Mouse (Mus musculus) adrenal gland, postnatal 4 days (tissue): ENCODE measurements around the gene Gon7. TPM values are rescaled to one million over a fixed set of nuclear protein-coding genes. Genes with fewer than 3 reads are reported as not detected.
A peak's percentile ranks its signal among the peaks of the same experiment; 100 is the strongest.

Source experiments
- DNase-seq, 2 experiments: peaks; one replicate each; pipeline ENCODE4 v3.0.0; 2021 to 2022; ENCODE audit warnings: low spot score in 2 of 2, mixed read lengths in 2 of 2
- total RNA-seq, 2 experiments: library from RNA; stranded (reverse); gene quantifications; 2 replicates each; pipeline ENCODE4 v1.2.3; 2021

Gon7 gene
- total RNA-seq, 2 experiments from 2014 or later = 11.9 to 16.8 TPM

GRCm38 (mm10) chr12:102709896-102710295, 47.7 kb downstream of the Gon7 start:
- no peak for DNase-seq

- DNase-seq = no peak
Measured at GRCm38 (mm10) chr12:102708220-102708619, 49.4 kb downstream of the Gon7 start.

- no peak for DNase-seq
Measured at GRCm38 (mm10) chr12:102706833-102707463, 50.7 kb downstream of the Gon7 start.

GRCm38 (mm10) chr12:102705906-102706640, 51.5 kb downstream of the Gon7 start:
- DNase-seq = no peak

- DNase-seq = peak; percentile 70 to 81
Measured at GRCm38 (mm10) chr12:102705216-102705871, 52.3 kb downstream of the Gon7 start.

- peak in 1 of 2 experiments; percentile 28 for DNase-seq
Measured at GRCm38 (mm10) chr12:102704457-102705198, 53.0 kb downstream of the Gon7 start, which contains the start of gene Itpk1. Gene Itpk1 (minus strand): TSS chr12:102704930.

GRCm38 (mm10) chr12:102703921-102704408, 53.6 kb downstream of the Gon7 start:
- DNase-seq = no peak

- DNase-seq = no peak
Measured at GRCm38 (mm10) chr12:102703441-102703840, 54.2 kb downstream of the Gon7 start.

Other genes with a start within 250 kb of the Gon7 start
- gene Chga, start 202.8 kb downstream of the Gon7 start, total RNA-seq = 1,000 to 10,000 TPM; 1,913 to 1,920 TPM
- 10 to 100 TPM; 46.6 to 57.7 TPM for gene Itpk1, start 52.9 kb downstream of the Gon7 start, total RNA-seq
- gene Moap1, start 14.1 kb downstream of the Gon7 start, total RNA-seq = 10 to 100 TPM; 10.1 to 12.2 TPM
- 1 to 10 TPM; 4.5 to 4.8 TPM for gene Tmem251, start 14.0 kb downstream of the Gon7 start, total RNA-seq
- gene Gm28051, start within 50 bp of the Gon7 start, total RNA-seq = not detected
- gene Ubr7, start 164 bp upstream of the Gon7 start, total RNA-seq = 10 to 100 TPM; 48.8 to 49.9 TPM
- gene Gm20604, start 869 bp upstream of the Gon7 start, total RNA-seq = 1 to 10 TPM; 6.9 to 7.1 TPM
- 10 to 100 TPM; 52.5 to 54.0 TPM for gene Btbd7, start 120.7 kb upstream of the Gon7 start, total RNA-seq
- not detected for gene Cox8c, start 141.5 kb upstream of the Gon7 start, total RNA-seq
- 1 to 10 TPM; 8.2 to 8.7 TPM for gene Unc79, start 191.1 kb upstream of the Gon7 start, total RNA-seq